Mouse (Mus musculus): ENCODE results near the gene Uqcc3. TPM values are rescaled to one million over a fixed set of nuclear protein-coding genes. Genes with fewer than 3 reads are reported as not detected.

Gene Uqcc3
- 10 to 100 TPM; 32.1 to 37.5 TPM for total RNA-seq (2021)
- long read RNA-seq, transcript Uqcc3-201 (2 exons, 821 nt): major isoform, 47 of 49 reads
- long read RNA-seq, partial matches to known transcripts: 0 of 49 reads
- long read RNA-seq, other reads (novel, unspliced or antisense): 2 of 49 reads

- DNase-seq (ENCODE audit: low spot score in 2 of 2): peak; percentile 82 to 87
These were observed at the start of gene Uqcc3 for GRCm38 (mm10) chr19:8880311-8881033. Uqcc3 (minus strand) TSS chr19:8880923.

- no peak for DNase-seq (ENCODE audit: low spot score in 2 of 2)
These were observed 49.4 kb upstream of the Uqcc3 start for GRCm38 (mm10) chr19:8930117-8930516.

GRCm38 (mm10) chr19:8929224-8930088 is 48.7 kb upstream of the Uqcc3 start, which contains the start of the genes Rom1 and Eml3:
Rom1 (minus strand) TSS chr19:8929356.
Eml3 (plus strand) TSS chr19:8929552.
- peak; percentile 68 to 74 for DNase-seq (ENCODE audit: low spot score in 2 of 2)

- no peak for DNase-seq (ENCODE audit: low spot score in 2 of 2)
These were observed 48.0 kb upstream of the Uqcc3 start for GRCm38 (mm10) chr19:8928689-8929223.

- no peak for DNase-seq (ENCODE audit: low spot score in 2 of 2)
These were observed 47.3 kb upstream of the Uqcc3 start for GRCm38 (mm10) chr19:8927891-8928525.

- no peak for DNase-seq (ENCODE audit: low spot score in 2 of 2)
These were observed 46.0 kb upstream of the Uqcc3 start for GRCm38 (mm10) chr19:8926766-8927165.

GRCm38 (mm10) chr19:8921741-8922140 is 41.0 kb upstream of the Uqcc3 start:
- DNase-seq (ENCODE audit: low spot score in 2 of 2): no peak

- DNase-seq (ENCODE audit: low spot score in 2 of 2): no peak
These were observed 40.1 kb upstream of the Uqcc3 start for GRCm38 (mm10) chr19:8920836-8921291.

- DNase-seq (ENCODE audit: low spot score in 2 of 2): peak; percentile 90 to 92
These were observed 39.5 kb upstream of the Uqcc3 start, which contains the start of gene B3gat3 for GRCm38 (mm10) chr19:8920073-8920736. B3gat3 (plus strand) TSS chr19:8920374.

GRCm38 (mm10) chr19:8919684-8920072 is 39.0 kb upstream of the Uqcc3 start:
- DNase-seq (ENCODE audit: low spot score in 2 of 2): no peak

GRCm38 (mm10) chr19:8919000-8919399 is 38.3 kb upstream of the Uqcc3 start:
- no peak for DNase-seq (ENCODE audit: low spot score in 2 of 2)

GRCm38 (mm10) chr19:8914212-8914611 is 33.5 kb upstream of the Uqcc3 start:
- no peak for DNase-seq (ENCODE audit: low spot score in 2 of 2)

- DNase-seq (ENCODE audit: low spot score in 2 of 2): no peak
These were observed 31.1 kb upstream of the Uqcc3 start for GRCm38 (mm10) chr19:8911810-8912209.

- no peak for DNase-seq (ENCODE audit: low spot score in 2 of 2)
These were observed 27.8 kb upstream of the Uqcc3 start for GRCm38 (mm10) chr19:8908531-8908930.

- no peak for DNase-seq (ENCODE audit: low spot score in 2 of 2)
These were observed 22.7 kb upstream of the Uqcc3 start for GRCm38 (mm10) chr19:8903412-8903811.

GRCm38 (mm10) chr19:8899079-8899478 is 18.4 kb upstream of the Uqcc3 start:
- no peak for DNase-seq (ENCODE audit: low spot score in 2 of 2)

GRCm38 (mm10) chr19:8898576-8898975 is 17.9 kb upstream of the Uqcc3 start:
- no peak for DNase-seq (ENCODE audit: low spot score in 2 of 2)

GRCm38 (mm10) chr19:8897865-8898495 is 17.3 kb upstream of the Uqcc3 start, which contains the start of gene Ganab:
Ganab (plus strand) TSS chr19:8898071.
- DNase-seq (ENCODE audit: low spot score in 2 of 2): peak; percentile 92 to 94

GRCm38 (mm10) chr19:8897211-8897864 is 16.6 kb upstream of the Uqcc3 start:
- peak; percentile 42 to 61 for DNase-seq (ENCODE audit: low spot score in 2 of 2)

Measured in layer of hippocampus, postnatal 10 days (tissue).